Mouse (Mus musculus) adrenal gland, adult 2 months (tissue): ENCODE measurements around the gene Fam118b. TPM values are rescaled to one million over a fixed set of nuclear protein-coding genes. Genes with fewer than 3 reads are reported as not detected.

Experiments used
- DNase-seq: peaks from one replicate; pipeline ENCODE4 v3.0.0; 2021
- polyA plus RNA-seq: library from polyadenylated mRNA; depleted of rRNA; stranded (reverse); fragments of >200 nt; gene quantifications from 2 replicates; pipeline ENCODE4 v1.2.3, GENCODE M21; 2012
- total RNA-seq, 2 experiments: library from RNA; stranded (reverse); gene quantifications; 2 replicates each; pipeline ENCODE4 v1.2.3; 2021

The Fam118b gene
- total and polyA plus RNA-seq, 3 experiments: 3.8 to 15.1 (median 9.1) TPM

DNA sequence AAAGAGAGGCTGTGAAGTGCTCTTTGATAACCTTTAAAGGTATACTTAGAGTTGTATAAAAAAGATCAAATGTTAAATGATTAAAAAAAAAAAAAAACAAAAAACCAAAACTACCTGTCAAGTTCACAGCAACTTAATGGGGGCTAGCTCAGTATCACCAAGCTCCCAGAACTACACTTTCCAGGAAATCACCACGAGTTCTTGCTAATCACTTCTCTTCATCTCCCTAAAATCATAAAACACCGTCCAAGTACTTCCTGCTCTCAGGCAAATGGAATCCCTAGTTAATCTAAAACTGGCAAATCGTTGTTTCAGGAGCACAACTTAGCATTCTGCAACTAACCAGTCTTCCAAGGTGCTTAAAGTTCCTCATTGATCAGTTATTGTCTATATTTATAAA, 3.1 kb downstream of the Fam118b start:
- DNase-seq: no peak

DNA sequence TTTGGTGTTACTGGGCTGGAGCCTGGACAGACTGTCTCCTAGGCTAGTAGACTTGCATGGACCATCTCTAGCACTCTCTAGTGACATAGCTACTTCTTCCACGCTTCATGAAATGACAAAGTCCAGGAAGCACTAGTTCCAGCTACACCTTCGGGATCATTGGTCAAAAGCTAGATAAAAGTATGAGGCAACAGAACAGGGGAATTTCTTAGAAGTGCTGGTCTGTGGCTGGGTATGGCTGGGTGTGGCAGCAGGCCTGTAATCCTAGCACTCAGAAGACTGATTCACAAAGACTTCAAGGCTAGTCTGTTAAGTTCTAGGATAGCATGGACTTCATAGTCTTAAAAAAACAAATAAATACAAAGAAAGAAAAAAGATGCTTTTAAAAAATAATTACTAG, 4.2 kb downstream of the Fam118b start:
- no peak for DNase-seq

GRCm38 (mm10) chr9:35262418-35262817, 5.2 kb downstream of the Fam118b start:
- no peak for DNase-seq

GRCm38 (mm10) chr9:35257365-35257764, 10.2 kb downstream of the Fam118b start:
- DNase-seq: no peak

GRCm38 (mm10) chr9:35249476-35249875, 18.1 kb downstream of the Fam118b start:
- DNase-seq: no peak

DNA sequence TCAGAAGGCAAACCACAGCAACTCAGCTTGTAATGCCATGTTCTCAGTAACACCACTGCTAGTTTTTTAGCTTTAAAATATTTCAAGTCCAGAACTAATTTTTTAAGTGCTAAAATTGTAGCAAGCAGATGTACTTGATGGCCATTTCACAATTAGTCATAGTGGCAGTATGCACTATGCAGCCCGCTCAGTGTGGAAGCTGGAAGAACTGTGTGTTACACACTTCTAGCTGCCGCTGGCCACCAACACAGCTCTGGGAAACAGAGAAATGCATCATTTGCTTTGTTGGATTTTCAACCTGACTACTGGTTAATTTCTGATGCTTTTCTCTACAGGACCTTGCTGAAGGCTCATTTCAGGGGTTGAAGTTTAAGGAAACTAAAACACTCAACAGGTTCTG, 20.2 kb downstream of the Fam118b start:
- DNase-seq: no peak

DNA sequence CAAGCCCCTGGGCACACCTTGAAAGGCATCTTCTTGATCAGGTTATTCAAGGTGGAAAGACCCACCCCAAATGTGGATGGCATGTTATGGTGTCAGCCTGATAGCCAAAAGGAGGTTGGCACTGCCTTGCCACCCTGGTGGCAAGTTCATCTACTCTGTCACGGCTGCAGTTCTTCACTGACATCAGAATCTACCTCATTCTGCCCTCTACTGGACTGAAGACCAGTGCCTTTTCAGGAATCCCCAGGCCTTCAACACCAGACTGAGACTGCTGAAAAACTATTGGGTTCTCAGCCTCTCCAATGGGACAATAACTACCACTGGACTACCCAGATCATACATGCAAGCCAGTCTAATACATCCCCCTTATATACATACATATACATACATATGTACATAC, 27.9 kb downstream of the Fam118b start:
- no peak for DNase-seq

GRCm38 (mm10) chr9:35238915-35239571, 28.6 kb downstream of the Fam118b start:
- no peak for DNase-seq

GRCm38 (mm10) chr9:35238371-35238770, 29.2 kb downstream of the Fam118b start:
- no peak for DNase-seq

GRCm38 (mm10) chr9:35235996-35236395, 31.6 kb downstream of the Fam118b start:
- DNase-seq: no peak

DNA sequence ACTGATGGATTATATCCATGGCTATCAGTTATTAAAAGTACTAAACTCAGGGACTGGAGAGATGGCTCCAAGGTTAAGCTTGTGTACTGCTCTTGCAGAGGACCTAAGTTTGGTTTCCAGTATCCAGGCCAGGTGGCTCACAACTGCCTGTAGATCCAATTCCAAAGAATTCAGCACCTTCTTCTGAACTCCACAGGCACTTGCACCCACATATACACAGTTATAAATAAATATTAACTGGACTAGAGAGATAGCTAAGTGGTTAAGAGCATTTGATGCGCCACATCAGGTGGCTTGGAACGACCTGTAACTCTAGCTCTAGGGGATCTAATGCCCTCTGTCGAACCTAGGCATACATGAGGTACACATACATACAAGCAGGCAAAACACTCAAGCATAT, 38.9 kb downstream of the Fam118b start:
- no peak for DNase-seq

DNA sequence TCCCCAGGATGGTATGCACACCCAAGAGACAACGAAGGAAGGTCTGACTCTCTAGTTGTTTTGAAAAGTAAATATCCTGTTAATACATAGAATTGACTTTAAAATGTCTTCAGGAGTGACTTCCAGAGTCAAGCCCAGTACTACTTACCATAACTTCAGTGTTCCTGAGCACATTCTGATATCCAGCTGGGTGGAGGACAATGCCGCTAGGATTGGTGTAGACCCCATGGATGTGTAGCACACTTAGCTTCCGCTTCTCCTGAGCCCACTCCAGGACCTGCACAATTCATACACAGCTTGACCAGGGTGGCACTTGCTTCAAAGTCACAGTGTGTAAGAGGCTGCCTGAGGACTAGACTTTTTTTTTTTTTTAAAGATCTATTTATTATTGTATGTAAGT, 44.1 kb downstream of the Fam118b start:
- no peak for DNase-seq

DNA sequence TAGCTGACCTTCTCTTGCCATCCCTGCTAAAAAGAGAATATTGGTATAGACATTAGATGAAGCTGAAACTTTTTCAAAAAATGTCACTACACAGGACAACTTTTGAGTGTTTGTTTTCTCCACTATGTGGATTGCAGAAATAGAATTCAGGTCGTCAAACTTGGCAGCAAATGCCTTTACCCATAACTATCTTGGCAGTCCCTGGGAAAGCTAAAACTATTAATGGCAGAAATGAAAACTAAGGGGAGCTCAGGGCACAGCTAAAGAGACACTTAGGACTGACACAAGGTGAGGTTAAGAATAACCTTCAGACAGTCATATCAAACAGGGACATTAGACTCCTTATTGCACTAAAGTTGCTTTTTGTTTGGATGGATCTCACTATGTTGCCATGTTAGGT, 49.6 kb downstream of the Fam118b start:
- no peak for DNase-seq

DNA sequence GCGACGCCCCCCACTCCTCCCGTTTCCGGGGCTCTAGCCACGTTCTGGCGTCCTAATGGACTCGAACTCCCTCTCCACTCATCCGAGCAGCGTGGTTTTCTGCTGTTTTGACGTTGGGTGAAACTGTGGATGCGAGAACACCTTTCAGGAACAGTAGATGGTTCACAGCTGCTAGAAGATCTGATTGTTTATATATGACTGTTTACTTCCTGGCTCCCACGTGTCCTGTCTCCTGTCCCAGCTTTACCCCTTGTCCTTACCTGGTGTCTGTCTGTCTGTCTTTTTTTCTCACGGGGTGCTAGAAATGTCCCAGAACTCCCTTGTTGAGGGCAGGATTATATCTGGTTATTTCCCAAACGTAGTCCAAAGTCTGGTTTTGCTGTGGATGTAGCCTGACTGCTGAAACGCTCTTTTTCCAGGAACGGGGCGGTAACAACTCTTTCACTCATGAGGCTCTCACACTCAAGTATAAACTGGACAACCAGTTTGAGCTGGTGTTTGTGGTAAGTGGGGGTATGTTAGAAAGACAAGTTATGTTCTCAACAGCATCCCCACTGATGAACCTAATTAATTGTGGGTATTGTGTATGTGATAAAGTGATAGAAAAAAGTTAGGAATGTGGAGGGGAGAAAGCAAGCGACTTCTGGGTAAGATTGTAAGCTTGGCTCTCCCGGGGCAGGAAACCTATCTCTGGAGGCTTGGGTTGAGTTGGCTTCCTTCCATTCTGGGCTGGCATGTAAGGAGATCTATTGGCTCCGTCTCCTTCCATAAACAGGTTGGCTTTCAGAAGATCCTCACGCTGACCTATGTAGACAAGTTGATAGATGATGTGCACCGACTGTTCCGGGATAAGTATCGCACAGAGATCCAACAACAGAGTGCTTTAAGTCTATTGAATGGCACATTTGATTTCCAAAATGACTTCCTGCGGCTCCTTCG, 55.8 kb downstream of the Fam118b start:
- DNase-seq: no peak

DNA sequence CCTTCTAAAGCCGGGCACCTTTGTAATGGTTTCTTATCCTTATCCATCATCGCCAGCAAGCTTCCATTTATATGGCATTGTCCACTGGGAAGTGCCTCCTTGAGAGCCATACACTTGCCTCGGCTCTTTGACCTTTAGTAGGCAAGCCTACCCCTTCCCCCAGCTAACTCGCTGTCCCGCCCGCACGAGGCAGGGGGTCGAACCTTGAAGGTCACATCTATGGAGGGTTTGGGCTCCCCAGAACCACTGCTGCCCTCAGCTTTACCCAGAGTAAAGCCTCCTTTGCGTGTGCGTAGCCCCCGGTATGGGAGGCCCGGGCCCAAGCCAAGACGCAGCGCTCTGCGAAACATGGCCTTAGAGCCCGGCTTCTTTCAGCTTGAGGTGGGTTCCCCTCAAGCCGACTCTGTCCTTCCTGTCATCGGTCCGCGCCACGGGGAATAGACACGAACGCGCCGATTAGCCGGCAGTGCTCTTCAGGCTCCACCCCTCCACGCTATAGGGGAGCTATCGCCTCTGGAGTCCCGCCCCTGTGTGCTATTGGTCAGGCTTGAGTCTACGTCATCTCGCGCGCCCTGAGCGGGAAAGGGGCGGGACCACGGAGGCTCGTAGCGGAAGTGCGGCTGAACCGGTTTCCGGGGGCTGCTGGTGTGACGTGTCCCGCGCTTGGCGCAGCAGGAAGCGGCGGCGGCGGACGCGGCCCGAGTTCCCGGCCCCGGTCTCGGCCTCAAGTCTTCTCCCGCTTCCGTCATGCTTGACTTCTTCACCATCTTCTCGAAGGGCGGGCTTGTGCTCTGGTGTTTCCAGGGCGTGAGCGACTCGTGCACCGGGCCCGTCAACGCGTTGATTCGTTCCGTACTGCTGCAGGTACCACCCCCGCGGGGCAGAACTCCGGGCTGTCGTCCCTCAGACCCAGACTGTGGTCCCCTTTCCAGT, 56.8 kb downstream of the Fam118b start, which contains the start of gene Foxred1:
Foxred1 (minus strand) TSS at position 514 of the 933 bp plus-strand sequence.
- DNase-seq: peak; percentile 99

DNA sequence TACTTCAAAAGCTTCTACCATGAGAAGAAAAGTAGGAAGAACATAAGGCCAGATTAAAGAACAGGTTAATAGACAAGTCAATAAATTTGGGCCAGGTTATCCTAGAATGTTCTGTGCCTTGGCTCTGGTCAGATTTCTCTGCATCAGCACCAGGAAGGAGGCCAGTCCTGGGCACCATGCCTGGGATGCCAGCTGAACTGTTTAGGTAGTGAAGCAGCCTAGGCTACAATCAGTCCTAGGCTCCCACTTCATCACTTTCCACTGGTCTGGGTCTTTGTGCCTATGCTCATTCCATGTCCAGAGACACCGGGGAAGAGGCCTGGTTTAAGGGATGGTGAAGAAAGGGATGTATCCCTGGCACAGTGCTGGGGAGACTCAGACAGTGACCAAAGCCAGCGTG, 63.2 kb downstream of the Fam118b start:
- DNase-seq: no peak

- DNase-seq: no peak
Observed at GRCm38 (mm10) chr9:35203536-35203935, 64.1 kb downstream of the Fam118b start.

- no peak for DNase-seq
Observed at GRCm38 (mm10) chr9:35200529-35201060, 67.0 kb downstream of the Fam118b start.

- peak; percentile 95 for DNase-seq
Observed at GRCm38 (mm10) chr9:35199772-35200471, 67.7 kb downstream of the Fam118b start, which contains the start of the genes Srpr and Tirap. TSS of gene Srpr (plus strand) at chr9:35200175. TSS of gene Tirap (minus strand) at chr9:35200291.

- no peak for DNase-seq
Observed at GRCm38 (mm10) chr9:35198945-35199771, 68.4 kb downstream of the Fam118b start.
